Mouse (Mus musculus) heart, postnatal 25 days (tissue): Measurements from ENCODE around the gene Tmc8. TPM values are rescaled to one million over a fixed set of nuclear protein-coding genes. Genes with fewer than 3 reads are reported as not detected.
"Not testable (repeated sequence)": the region's sequence is repeated elsewhere in the genome, so short reads cannot be mapped to it uniquely, and the experiment has no call there.

Source experiments
- DNase-seq: peaks from one replicate; pipeline ENCODE4 v3.0.0; 2022; ENCODE audit warnings: low spot score
- intact Hi-C: fragments of 180-260 bp; cut with DNase I; formaldehyde crosslinking; loops from one replicate; pipeline ENCODE4 v1.15.1; 2025
- total RNA-seq, 2 experiments: library from RNA; stranded (reverse); gene quantifications; 2 replicates each; pipeline ENCODE4 v1.2.3; 2021

The Tmc8 gene
- total RNA-seq, 2 experiments from 2014 or later: 2.9 to 3.4 TPM

DNA sequence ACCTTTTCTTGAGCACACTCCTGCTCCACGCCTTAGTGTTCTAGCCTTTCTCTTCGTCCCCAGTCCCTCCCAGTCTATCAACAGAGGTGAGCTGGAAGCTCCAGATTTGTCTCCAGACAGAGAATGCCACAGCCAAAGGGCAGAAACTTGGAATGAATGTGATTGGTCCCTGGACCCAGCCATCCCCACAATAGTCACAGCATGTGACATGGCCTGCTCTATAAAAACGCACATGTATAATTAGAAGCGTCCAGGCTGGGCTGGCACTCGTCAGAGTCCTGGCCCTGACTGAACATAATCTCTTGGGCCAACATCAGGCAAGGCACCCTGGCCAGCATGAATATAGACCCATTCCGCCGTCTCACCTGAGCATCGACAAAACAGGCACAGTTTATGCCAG lies 37.2 kb downstream of the Tmc8 start:
- intact Hi-C loops: no loop called here

GRCm38 (mm10) chr11:117820173-117820572 lies 38.3 kb downstream of the Tmc8 start:
- no peak for DNase-seq
- intact Hi-C loops: no loop called here

More for the DNA sequence above, 37.2 kb downstream of the Tmc8 start:
- peak; percentile 44 for DNase-seq

DNA sequence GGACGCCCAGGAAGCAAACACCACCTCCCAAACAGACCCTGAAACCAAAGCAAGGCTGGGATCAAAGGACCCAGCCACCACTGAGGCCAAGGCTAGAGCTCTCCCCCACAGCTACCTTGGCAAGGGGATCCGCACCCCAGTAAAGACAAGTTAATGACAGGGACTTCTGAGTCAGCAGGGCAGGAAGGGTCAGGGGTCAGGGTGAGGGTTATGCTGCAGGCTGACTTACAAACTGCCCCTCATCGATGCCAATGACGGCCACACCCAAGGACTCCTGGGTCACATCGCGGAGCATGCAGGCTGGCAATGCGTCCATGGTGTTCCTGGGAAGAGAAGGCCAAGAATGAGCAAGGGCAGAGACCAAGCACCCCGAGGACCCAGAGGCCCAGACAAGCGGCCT lies 40.0 kb downstream of the Tmc8 start:
- intact Hi-C loops: no loop called here
- no peak for DNase-seq

DNA sequence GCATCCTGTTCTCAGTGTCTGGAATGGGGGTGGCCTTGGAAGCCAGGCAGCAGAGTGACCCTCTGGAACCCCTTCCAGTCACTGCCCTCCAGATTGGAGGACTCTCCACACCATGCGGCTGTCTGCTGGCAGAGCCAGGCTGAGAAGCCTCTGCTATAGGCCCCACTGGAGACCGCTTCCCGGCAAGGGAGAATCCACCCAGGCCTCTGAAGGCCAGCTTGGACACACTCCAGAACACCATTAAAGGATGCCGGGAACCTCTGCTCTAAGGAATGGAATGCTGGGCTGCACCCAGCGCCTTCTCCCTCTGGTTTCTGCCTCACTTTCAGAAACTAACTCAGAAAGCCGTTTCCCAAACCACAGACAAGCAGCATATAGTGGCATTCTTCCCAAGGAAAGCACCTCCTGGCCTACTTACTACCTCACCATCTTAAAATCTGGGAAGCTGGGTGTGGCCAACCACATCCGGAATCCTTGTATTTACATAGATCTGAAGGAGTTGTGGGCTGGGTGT lies 40.9 kb downstream of the Tmc8 start:
- intact Hi-C loops: no loop called here
- DNase-seq: no peak

GRCm38 (mm10) chr11:117823411-117823810 lies 41.5 kb downstream of the Tmc8 start:
- intact Hi-C loops: no loop called here
- no peak for DNase-seq

GRCm38 (mm10) chr11:117824060-117824969 lies 42.4 kb downstream of the Tmc8 start:
- intact Hi-C loops: loop anchor here (1.0 to 2.0 kb wide), 4 partner anchors 34 to 440 kb away; no protein-coding TSS in a partner anchor
- peak; percentile 66 for DNase-seq

- intact Hi-C loops: loop anchor here (2.0 kb wide), 3 partner anchors 47 to 441 kb away; no protein-coding TSS in a partner anchor
- DNase-seq: peak; percentile 67
Observed at GRCm38 (mm10) chr11:117825333-117826101, 43.6 kb downstream of the Tmc8 start, which contains the start of the genes Afmid and Tk1. Gene Afmid (plus strand): TSS chr11:117825924. Gene Tk1 (minus strand): TSS chr11:117826092.

- intact Hi-C loops: no loop called here
- no peak for DNase-seq
Observed at GRCm38 (mm10) chr11:117826164-117826563, 44.3 kb downstream of the Tmc8 start.

- intact Hi-C loops: no loop called here
Observed at GRCm38 (mm10) chr11:117826916-117827315, 45.0 kb downstream of the Tmc8 start.

DNA sequence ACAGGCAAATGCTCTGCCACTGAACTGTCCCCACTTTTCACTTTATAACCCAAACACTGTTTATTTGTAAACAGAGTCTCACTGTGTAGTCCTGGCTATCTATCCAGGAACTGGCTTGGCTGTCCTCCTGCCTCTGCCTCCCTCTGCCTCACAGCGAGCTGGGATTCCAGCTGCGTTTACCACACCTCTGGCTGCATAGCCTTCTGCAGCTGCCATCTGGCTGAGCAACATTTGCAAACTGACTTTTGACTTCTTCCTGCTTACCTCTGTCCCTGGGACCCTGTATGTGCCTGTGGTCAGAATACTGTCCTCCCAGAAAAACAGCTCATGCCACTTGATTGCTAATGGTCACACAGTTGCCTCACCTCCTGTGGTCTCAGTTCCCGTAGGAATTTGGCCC lies 45.5 kb downstream of the Tmc8 start:
- intact Hi-C loops: no loop called here
- no peak for DNase-seq

More at GRCm38 (mm10) chr11:117826916-117827315, 45.0 kb downstream of the Tmc8 start:
- no peak for DNase-seq

GRCm38 (mm10) chr11:117828149-117828887 lies 46.4 kb downstream of the Tmc8 start:
- DNase-seq: no peak
- intact Hi-C loops: no loop called here

DNA sequence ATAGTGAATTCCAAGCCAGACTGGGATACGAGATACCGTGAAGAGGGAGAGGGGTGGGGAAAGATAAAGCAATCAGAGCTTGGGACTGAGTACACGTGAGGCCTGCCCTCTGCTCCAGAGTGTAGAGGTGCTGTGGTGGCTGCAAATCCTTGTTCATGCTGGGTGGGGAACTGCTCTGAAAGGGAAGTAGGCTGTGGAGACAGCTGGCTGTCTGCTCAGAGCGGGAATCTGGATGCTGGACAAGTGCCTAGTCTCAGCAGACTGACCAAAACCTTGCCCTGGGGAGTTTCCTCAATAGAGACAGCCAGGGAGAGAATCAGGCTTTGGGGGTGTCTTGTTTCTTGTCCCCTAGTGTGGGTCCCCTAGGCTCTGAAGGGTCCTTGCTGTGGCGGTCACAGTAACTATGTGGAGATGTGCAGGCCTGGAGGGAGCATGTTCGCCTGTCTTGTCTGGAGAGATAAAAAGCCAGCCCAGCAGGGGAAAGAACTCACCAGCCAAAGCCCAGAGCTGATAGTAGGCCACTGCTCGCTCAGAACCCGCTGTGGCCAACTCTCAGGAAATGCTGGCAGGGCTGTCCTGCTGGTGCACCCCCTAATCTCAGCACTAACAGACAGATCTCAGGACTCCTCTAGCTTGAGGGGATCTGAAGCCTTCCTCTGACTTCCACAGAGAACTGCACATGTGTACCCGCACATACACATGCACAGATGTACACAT lies 47.2 kb downstream of the Tmc8 start:
- peak; percentile 36 for DNase-seq
- intact Hi-C loops: no loop called here

GRCm38 (mm10) chr11:117829671-117830215 lies 47.9 kb downstream of the Tmc8 start:
- intact Hi-C loops: no loop called here
- no peak for DNase-seq

DNA sequence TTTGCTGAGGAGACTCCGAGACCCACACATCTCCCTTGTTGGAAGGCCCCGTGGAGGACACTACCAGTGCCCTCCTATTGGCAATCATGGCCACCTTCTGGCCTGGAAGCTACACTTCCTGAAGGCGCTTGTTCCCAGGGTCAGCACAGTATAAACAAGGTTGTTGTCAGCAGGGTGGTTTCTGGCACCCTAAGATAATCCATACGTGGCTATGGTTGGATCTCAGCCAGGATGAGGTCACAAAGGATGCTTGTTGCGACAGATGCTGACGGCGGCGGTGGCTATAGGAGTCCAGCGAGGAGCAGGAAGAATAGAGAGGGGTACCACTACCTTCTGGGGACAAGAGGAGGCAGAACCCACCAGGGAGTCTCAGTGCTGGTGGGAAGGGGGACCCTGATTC lies 48.5 kb downstream of the Tmc8 start:
- intact Hi-C loops: no loop called here

DNA sequence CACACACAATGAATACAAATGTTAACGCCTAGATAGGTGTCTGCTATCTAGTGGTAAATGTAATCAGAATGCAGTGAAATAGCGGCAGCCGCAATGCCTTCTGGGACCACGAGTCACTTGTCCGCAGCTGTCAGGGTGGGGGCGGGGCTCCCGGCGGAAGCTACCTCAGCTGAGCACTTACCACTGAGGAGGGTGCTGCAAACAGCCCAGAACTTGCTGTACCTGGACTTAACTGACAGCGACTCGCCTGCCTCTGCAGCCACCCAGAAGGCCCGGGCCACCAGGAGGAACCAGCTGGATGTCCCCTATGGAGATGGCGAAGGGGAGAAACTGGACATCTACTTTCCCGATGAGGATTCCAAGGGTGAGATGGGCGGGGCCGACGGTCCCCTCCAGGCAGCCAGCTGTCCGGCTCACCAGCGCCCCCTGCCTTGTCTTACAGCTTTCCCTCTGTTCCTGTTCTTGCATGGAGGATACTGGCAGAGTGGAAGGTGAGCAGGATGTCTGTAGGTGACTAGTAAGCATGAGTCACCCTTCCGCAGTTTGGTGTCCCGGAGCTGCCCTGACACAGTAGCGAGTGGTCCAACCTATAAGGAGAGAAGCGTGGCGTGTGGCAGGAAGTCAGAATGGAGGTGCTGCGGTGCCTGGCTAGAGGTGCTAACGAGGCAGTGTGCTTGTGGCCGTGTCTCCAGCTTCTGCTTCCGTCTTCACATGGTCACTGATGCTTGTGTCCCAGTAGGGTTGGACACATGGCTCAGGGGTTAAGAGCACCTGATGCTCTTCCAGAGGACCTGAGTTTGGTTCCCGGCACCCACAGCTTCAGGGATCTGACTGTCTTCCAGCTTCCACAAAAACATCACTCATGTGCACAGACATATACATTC lies 50.5 kb downstream of the Tmc8 start:
- intact Hi-C loops: no loop called here
- DNase-seq: peak; percentile 40

More for the DNA sequence above, 48.5 kb downstream of the Tmc8 start:
- no peak for DNase-seq

DNA sequence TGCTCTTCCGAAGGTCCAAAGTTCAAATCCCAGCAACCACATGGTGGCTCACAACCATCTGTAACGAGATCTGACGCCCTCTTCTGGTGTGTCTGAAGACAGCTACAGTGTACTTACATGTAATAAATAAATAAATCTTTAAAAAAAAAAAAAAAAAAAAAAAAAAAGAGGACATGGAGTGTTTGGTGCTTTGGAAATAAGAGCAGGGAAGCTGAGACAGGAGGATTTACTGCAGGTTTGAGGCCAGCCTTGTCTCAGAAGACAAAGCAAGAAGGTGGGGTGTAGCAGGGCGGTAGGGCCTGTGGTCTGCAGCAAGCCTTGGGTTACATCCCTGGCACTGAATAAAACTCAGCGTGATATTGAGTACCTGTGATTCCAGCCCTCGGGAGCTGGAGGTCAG lies 51.6 kb downstream of the Tmc8 start:
- DNase-seq, intact Hi-C loops: not testable (repeated sequence)

DNA sequence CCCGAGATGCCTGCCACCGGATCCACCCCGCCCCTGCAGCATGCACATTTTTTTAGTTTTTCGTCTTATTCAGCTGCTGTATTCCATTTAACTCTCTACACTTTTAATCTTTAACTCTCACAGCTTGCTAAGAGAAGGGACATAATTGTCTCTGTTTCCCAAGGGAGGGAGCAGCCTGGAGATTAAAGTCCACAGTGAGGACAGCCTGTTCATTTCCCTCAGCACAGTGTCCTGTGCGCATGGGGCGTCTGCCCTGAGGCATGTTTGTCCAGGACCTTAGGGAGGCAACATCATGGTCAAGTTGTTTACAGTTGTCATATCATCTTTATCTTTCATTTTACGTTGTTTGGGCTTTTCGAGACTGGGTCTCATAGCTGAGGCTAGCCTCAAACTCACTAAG lies 52.2 kb downstream of the Tmc8 start:
- DNase-seq: no peak
- intact Hi-C loops: no loop called here

DNA sequence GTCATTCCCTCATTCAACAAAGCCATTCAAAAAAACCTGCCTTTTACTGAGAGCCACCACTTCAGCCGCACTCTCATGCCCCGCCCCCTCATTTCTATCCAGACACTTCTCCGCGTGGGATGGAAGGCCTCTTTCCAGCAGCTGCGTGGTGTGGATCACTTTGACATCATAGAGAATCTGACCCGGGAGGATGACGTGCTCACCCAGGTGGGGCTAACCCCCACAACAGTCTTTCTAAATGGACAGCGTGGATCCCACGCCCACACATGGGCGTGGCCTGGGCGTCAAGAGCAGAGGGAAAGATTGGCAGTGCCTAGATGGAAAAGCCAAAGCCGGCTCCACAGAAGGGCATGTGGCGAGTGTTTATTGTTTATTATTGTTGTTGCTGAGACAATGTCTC lies 54.4 kb downstream of the Tmc8 start:
- DNase-seq: no peak
- intact Hi-C loops: no loop called here
